Mouse (Mus musculus) layer of hippocampus, postnatal 14 days (tissue): Measurements from ENCODE around the gene Sesn3. TPM values are rescaled to one million over a fixed set of nuclear protein-coding genes. Genes with fewer than 3 reads are reported as not detected.

Experiments used
- total RNA-seq, 2 experiments: library from RNA; stranded (reverse); gene quantifications; 2 replicates each; pipeline ENCODE4 v1.2.3; 2021

The Sesn3 gene
- total RNA-seq, 2 experiments from 2014 or later = 59.1 to 66.2 TPM

Other genes with a start within 250 kb of the Sesn3 start
- gene Endod1, start 106.4 kb downstream of the Sesn3 start, total RNA-seq = 10 to 100 TPM; 47.3 to 49.6 TPM
- gene Kdm4d, start 225.4 kb downstream of the Sesn3 start, total RNA-seq = 1 to 10 TPM; 1.3 to 1.6 TPM
- gene Cwc15, start 225.6 kb downstream of the Sesn3 start, total RNA-seq = 10 to 100 TPM; 72.4 to 89.5 TPM